Mouse (Mus musculus): ENCODE measurements around the gene Cldn3. TPM values are rescaled to one million over a fixed set of nuclear protein-coding genes. Genes with fewer than 3 reads are reported as not detected.
A peak's percentile ranks its signal among the peaks of the same experiment; 100 is the strongest.

Gene Cldn3
- total and polyA plus RNA-seq, 2 experiments from 2014 or later = 2.2 to 3.0 TPM

GRCm38 (mm10) chr5:134986298-134987268 lies 569 bp downstream of the Cldn3 start:
- ATAC-seq (ENCODE audit: low FRiP score) = 0 out of 2 replicates have a peak, but pooled peaks have one; percentile 27

GRCm38 (mm10) chr5:134989166-134989565 lies 3.2 kb downstream of the Cldn3 start:
- Histone ChIP-seq H3K27me3 (ENCODE audit: insufficient read depth, low read length) (peaks cover 41% of the 10 kb centered on the region), H3K4me2 (ENCODE audit: low read depth, low read length, poor library complexity, severe bottlenecking) (no peak overlapping the region), H3K9ac (replicated peaks; ENCODE audit: low read length, poor library complexity, severe bottlenecking) (no peak overlapping the region), H3K4me3 (ENCODE audit: low read depth, low read length) (no peak overlapping the region), H3K4me1 (ENCODE audit: insufficient read depth, low read length) (peaks cover 4% of the 10 kb centered on the region; the same call in 1 of the 2 replicates), H3K27ac (ENCODE audit: low read depth, low read length) (no peak overlapping the region), H3K9me3 (ENCODE audit: low read length) (no peaks in the 10 kb centered on the region), H3K36me3 (ENCODE audit: insufficient read depth, low read length) (no peaks in the 10 kb centered on the region)
- DNase-seq (ENCODE audit: low spot score) = no peak
- WGBS = 78% methylated on average over 11 of the region's 11 CpGs
- ATAC-seq (ENCODE audit: low FRiP score) = no peak
- no peak for TF ChIP-seq CTCF (IDR thresholded peaks at IDR 0.05)

More at GRCm38 (mm10) chr5:134986298-134987268, 569 bp downstream of the Cldn3 start:
- H3K36me3 ChIP-seq (ENCODE audit: insufficient read depth, low read length) = no peaks in the 10 kb centered on the region
- H3K27ac ChIP-seq (ENCODE audit: low read depth, low read length) = no peak overlapping the region
- H3K4me3 ChIP-seq (ENCODE audit: low read depth, low read length) = peak overlapping the region; percentile 25
- DNase-seq (ENCODE audit: low spot score) = no peak
- H3K9me3 ChIP-seq (ENCODE audit: low read length) = no peaks in the 10 kb centered on the region
- peak overlapping the region; percentile 38 for H3K4me2 ChIP-seq (ENCODE audit: low read depth, low read length, poor library complexity, severe bottlenecking)
- 0 out of 2 replicates have a peak overlapping the region, but pooled peaks have one; percentile 13 for H3K9ac ChIP-seq (replicated peaks; ENCODE audit: low read length, poor library complexity, severe bottlenecking)
- peaks cover 41% of the 10 kb centered on the region for H3K27me3 ChIP-seq (ENCODE audit: insufficient read depth, low read length)
- WGBS = 2% methylated on average over 79 of the region's 79 CpGs
- peaks cover 4% of the 10 kb centered on the region; the same call in 1 of the 2 replicates for H3K4me1 ChIP-seq (ENCODE audit: insufficient read depth, low read length)
- TF ChIP-seq CTCF (IDR thresholded peaks at IDR 0.05) = peak; percentile 31; the same call in 1 of the 2 replicates

- Histone ChIP-seq H3K27me3 (ENCODE audit: insufficient read depth, low read length) (peaks cover 37% of the 10 kb centered on the region), H3K4me2 (ENCODE audit: low read depth, low read length, poor library complexity, severe bottlenecking) (no peak overlapping the region), H3K36me3 (ENCODE audit: insufficient read depth, low read length) (no peaks in the 10 kb centered on the region), H3K9me3 (ENCODE audit: low read length) (no peaks in the 10 kb centered on the region), H3K27ac (ENCODE audit: low read depth, low read length) (no peak overlapping the region), H3K9ac (replicated peaks; ENCODE audit: low read length, poor library complexity, severe bottlenecking) (no peak overlapping the region), H3K4me3 (ENCODE audit: low read depth, low read length) (no peak overlapping the region), H3K4me1 (ENCODE audit: insufficient read depth, low read length) (peaks cover 4% of the 10 kb centered on the region; the same call in 1 of the 2 replicates)
- 69% methylated on average over 6 of the region's 6 CpGs for WGBS
- DNase-seq (ENCODE audit: low spot score) (no peak), ATAC-seq (ENCODE audit: low FRiP score) (no peak)
- no peak for TF ChIP-seq CTCF (IDR thresholded peaks at IDR 0.05)
Observed at GRCm38 (mm10) chr5:134989741-134990140, 3.7 kb downstream of the Cldn3 start.

GRCm38 (mm10) chr5:134992566-134992965 lies 6.6 kb downstream of the Cldn3 start:
- Histone ChIP-seq H3K4me2 (ENCODE audit: low read depth, low read length, poor library complexity, severe bottlenecking) (no peak overlapping the region), H3K27me3 (ENCODE audit: insufficient read depth, low read length) (peaks cover 9% of the 10 kb centered on the region; the same call in 1 of the 2 replicates), H3K36me3 (ENCODE audit: insufficient read depth, low read length) (no peaks in the 10 kb centered on the region), H3K9ac (replicated peaks; ENCODE audit: low read length, poor library complexity, severe bottlenecking) (no peak overlapping the region), H3K4me3 (ENCODE audit: low read depth, low read length) (no peak overlapping the region), H3K9me3 (ENCODE audit: low read length) (no peaks in the 10 kb centered on the region), H3K27ac (ENCODE audit: low read depth, low read length) (no peak overlapping the region), H3K4me1 (ENCODE audit: insufficient read depth, low read length) (no peaks in the 10 kb centered on the region)
- no peak for ATAC-seq (ENCODE audit: low FRiP score)
- no peak for TF ChIP-seq CTCF (IDR thresholded peaks at IDR 0.05)
- 87% methylated on average over 5 of the region's 5 CpGs for WGBS
- DNase-seq (ENCODE audit: low spot score) = no peak

DNA sequence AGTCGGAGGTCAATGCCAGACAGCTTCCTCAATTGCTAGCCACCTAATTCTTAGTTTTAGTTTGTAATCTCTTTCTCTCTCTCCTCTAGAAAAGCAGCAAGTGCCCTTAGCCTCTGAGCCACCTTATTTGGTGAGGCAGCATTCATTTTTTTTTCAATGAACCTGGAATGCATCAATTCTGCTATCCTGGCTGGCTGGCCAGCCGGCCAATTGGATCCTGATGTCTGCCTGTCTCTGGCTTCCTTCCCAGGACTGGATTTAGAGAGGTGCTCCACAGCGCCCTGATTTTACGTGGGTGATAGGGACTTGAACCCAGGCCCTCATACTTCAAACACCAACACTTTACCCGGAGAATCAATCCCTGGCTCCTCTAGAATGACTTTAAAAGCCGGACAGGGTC lies 12.3 kb downstream of the Cldn3 start:
- no peaks in the 10 kb centered on the region for H3K36me3 ChIP-seq (ENCODE audit: insufficient read depth, low read length)
- peaks cover 6% of the 10 kb centered on the region; the same call in 1 of the 2 replicates for H3K4me1 ChIP-seq (ENCODE audit: insufficient read depth, low read length)
- H3K27me3 ChIP-seq (ENCODE audit: insufficient read depth, low read length) = no peaks in the 10 kb centered on the region
- 81% methylated on average over 6 of the region's 6 CpGs for WGBS
- H3K4me3 ChIP-seq (ENCODE audit: low read depth, low read length) = no peak overlapping the region
- no peaks in the 10 kb centered on the region for H3K9me3 ChIP-seq (ENCODE audit: low read length)
- no peak overlapping the region for H3K27ac ChIP-seq (ENCODE audit: low read depth, low read length)
- H3K9ac ChIP-seq (replicated peaks; ENCODE audit: low read length, poor library complexity, severe bottlenecking) = no peak overlapping the region
- no peak overlapping the region for H3K4me2 ChIP-seq (ENCODE audit: low read depth, low read length, poor library complexity, severe bottlenecking)
- ATAC-seq (ENCODE audit: low FRiP score) (no peak), DNase-seq (ENCODE audit: low spot score) (no peak)
- no peak for TF ChIP-seq CTCF (IDR thresholded peaks at IDR 0.05)

- ATAC-seq (ENCODE audit: low FRiP score) = no peak
- Histone ChIP-seq H3K27ac (ENCODE audit: low read depth, low read length) (no peak overlapping the region), H3K4me3 (ENCODE audit: low read depth, low read length) (no peak overlapping the region), H3K4me1 (ENCODE audit: insufficient read depth, low read length) (peaks cover 6% of the 10 kb centered on the region; the same call in 1 of the 2 replicates), H3K9ac (replicated peaks; ENCODE audit: low read length, poor library complexity, severe bottlenecking) (no peak overlapping the region), H3K9me3 (ENCODE audit: low read length) (no peaks in the 10 kb centered on the region), H3K4me2 (ENCODE audit: low read depth, low read length, poor library complexity, severe bottlenecking) (no peak overlapping the region), H3K36me3 (ENCODE audit: insufficient read depth, low read length) (no peaks in the 10 kb centered on the region), H3K27me3 (ENCODE audit: insufficient read depth, low read length) (no peaks in the 10 kb centered on the region)
- 91% methylated on average over 4 of the region's 4 CpGs for WGBS
- no peak for DNase-seq (ENCODE audit: low spot score)
- no peak for TF ChIP-seq CTCF (IDR thresholded peaks at IDR 0.05)
Observed at GRCm38 (mm10) chr5:134999797-135000196, 13.8 kb downstream of the Cldn3 start.
